Mouse (Mus musculus): ENCODE data around the gene Sh3d19. TPM values are rescaled to one million over a fixed set of nuclear protein-coding genes. Genes with fewer than 3 reads are reported as not detected.

Gene Sh3d19
- polyA plus RNA-seq, 1 experiment from 2014 or later: 26.7 TPM

DNA sequence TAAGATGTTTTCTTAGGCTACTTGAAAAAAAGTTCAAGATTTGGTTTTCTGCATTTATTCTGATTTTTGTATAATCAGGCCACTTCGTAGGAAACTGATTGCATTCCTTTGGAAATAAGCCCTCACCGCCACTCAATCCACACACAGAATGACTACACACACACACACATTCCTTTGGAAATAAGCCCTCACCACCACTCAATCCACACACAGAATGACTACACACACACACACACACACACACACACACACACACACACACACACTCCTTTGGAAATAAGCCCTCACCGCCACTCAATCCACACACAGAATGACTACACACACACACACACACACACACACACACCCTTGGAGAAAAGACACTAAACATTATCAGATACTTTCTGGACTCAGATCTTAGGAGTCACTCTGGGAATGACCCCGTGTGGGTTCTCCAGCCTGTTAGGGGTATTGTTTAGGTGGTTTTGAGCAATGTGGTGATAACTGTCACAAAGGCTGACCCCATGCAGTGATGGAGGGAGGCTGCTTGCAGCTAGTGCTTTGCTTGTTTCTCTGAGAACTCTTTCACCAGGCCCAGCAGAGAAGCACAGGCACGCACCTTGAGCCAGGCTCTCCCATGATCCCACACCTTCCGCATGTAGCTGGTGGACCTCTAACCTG, 86.7 kb downstream of the Sh3d19 start:
- Histone ChIP-seq H3K4me2 (ENCODE audit: low read depth, low read length) (no peak overlapping the region), H3K9me3 (ENCODE audit: control insufficient read depth, low read length) (no peaks in the 10 kb centered on the region), H3K27me3 (ENCODE audit: control insufficient read depth, insufficient read depth, low read depth, low read length) (no peaks in the 10 kb centered on the region), H3K27ac (ENCODE audit: low read length) (peak overlapping the region; percentile 72), H3K36me3 (ENCODE audit: control insufficient read depth, insufficient read depth, low read length) (no peaks in the 10 kb centered on the region), H3K9ac (ENCODE audit: low read length) (no peak overlapping the region), H3K4me1 (replicated peaks; ENCODE audit: control insufficient read depth, insufficient read depth, low read length) (peaks cover 14% of the 10 kb centered on the region), H3K4me3 (ENCODE audit: low read length) (no peak overlapping the region)
- 36% methylated on average over 6 of the region's 6 CpGs for WGBS
- peak; percentile 93 for ATAC-seq (ENCODE audit: low read depth)

DNA sequence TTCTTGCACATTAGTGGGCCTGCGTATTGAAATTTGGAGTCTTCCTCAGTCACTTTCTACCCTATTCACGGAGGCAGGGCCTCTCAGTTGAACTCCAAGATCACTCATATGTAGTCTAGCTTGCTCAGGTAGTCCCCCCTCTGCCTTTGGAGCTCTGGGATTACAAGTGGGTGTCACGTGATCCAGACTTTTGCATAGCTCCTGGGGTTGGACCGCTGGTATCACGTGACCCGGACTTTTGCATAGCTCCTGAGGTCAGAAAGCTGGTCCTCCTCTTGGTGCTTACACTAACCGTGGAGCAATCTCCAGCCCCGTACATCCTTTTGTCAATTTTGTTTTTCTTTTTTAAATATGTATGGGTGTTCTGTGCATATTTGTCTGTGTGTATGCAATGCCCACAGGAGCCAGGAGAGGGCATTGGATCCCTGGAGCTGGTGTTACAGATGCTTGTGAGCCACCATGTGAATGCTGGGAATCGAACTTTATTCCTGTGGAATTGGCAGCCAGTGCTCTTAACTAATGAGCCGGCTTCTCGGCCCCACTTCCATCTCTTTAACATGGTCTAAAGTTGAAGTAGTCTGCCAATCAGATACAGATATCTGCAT, 98.8 kb downstream of the Sh3d19 start:
- WGBS: 89% methylated on average over 11 of the region's 11 CpGs
- H3K4me1 ChIP-seq (replicated peaks; ENCODE audit: control insufficient read depth, insufficient read depth, low read length): peaks cover 5% of the 10 kb centered on the region; the same call in 1 of the 2 replicates
- H3K9ac ChIP-seq (ENCODE audit: low read length): no peak overlapping the region
- no peaks in the 10 kb centered on the region for H3K36me3 ChIP-seq (ENCODE audit: control insufficient read depth, insufficient read depth, low read length)
- no peak overlapping the region for H3K4me3 ChIP-seq (ENCODE audit: low read length)
- no peaks in the 10 kb centered on the region for H3K27me3 ChIP-seq (ENCODE audit: control insufficient read depth, insufficient read depth, low read depth, low read length)
- no peak overlapping the region for H3K4me2 ChIP-seq (ENCODE audit: low read depth, low read length)
- no peak for ATAC-seq (ENCODE audit: low read depth)
- H3K9me3 ChIP-seq (ENCODE audit: control insufficient read depth, low read length): no peaks in the 10 kb centered on the region
- H3K27ac ChIP-seq (ENCODE audit: low read length): no peak overlapping the region

DNA sequence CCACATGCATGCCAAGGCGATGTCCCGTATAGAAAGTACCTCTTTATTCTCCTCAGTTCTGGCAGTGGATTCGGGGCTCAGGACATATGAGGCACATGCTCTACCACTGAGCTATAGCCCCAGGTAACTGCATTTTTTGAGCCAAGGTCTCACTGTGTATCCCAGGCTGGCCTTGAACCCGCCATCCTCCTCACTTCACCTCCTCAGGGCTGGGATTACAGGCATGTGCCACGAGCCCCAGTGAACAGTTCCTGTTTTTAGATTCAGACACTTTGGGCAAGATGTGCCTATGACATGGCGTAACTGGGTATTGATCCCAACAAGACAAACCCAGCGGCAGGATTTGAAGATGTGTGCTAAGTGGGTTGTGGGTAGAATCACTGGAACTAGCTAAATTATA, 99.9 kb downstream of the Sh3d19 start:
- H3K4me2 ChIP-seq (ENCODE audit: low read depth, low read length): no peak overlapping the region
- no peak overlapping the region for H3K9ac ChIP-seq (ENCODE audit: low read length)
- WGBS: 92% methylated on average over 7 of the region's 7 CpGs
- no peaks in the 10 kb centered on the region for H3K4me1 ChIP-seq (replicated peaks; ENCODE audit: control insufficient read depth, insufficient read depth, low read length)
- no peaks in the 10 kb centered on the region for H3K9me3 ChIP-seq (ENCODE audit: control insufficient read depth, low read length)
- no peaks in the 10 kb centered on the region for H3K27me3 ChIP-seq (ENCODE audit: control insufficient read depth, insufficient read depth, low read depth, low read length)
- no peak for ATAC-seq (ENCODE audit: low read depth)
- H3K4me3 ChIP-seq (ENCODE audit: low read length): no peak overlapping the region
- no peaks in the 10 kb centered on the region for H3K36me3 ChIP-seq (ENCODE audit: control insufficient read depth, insufficient read depth, low read length)
- no peak overlapping the region for H3K27ac ChIP-seq (ENCODE audit: low read length)

DNA sequence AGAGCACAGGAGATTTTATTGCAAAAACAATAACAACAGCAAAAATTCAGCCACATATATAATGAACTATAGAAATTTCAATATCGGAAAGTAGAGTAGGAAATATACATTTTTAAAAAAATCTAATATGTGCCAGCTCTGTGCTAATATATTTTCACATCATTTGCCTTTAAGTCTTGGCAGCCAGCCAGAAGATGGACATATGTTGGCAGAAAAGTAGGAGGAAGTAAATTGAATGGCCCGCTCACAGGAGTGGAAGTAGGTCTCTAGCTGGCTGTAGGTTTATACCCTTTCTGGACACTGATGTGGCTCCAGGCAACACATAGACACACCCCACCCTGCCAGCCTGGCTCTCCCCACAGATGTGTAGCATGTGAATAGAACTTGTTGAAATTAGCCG, 101.2 kb downstream of the Sh3d19 start:
- Histone ChIP-seq H3K27ac (ENCODE audit: low read length) (no peak overlapping the region), H3K9me3 (ENCODE audit: control insufficient read depth, low read length) (no peaks in the 10 kb centered on the region), H3K4me3 (ENCODE audit: low read length) (no peak overlapping the region), H3K4me2 (ENCODE audit: low read depth, low read length) (no peak overlapping the region), H3K27me3 (ENCODE audit: control insufficient read depth, insufficient read depth, low read depth, low read length) (no peaks in the 10 kb centered on the region), H3K9ac (ENCODE audit: low read length) (no peak overlapping the region), H3K36me3 (ENCODE audit: control insufficient read depth, insufficient read depth, low read length) (no peaks in the 10 kb centered on the region), H3K4me1 (replicated peaks; ENCODE audit: control insufficient read depth, insufficient read depth, low read length) (no peaks in the 10 kb centered on the region)
- no peak for ATAC-seq (ENCODE audit: low read depth)
- 67% methylated on average over 3 of the region's 3 CpGs for WGBS

DNA sequence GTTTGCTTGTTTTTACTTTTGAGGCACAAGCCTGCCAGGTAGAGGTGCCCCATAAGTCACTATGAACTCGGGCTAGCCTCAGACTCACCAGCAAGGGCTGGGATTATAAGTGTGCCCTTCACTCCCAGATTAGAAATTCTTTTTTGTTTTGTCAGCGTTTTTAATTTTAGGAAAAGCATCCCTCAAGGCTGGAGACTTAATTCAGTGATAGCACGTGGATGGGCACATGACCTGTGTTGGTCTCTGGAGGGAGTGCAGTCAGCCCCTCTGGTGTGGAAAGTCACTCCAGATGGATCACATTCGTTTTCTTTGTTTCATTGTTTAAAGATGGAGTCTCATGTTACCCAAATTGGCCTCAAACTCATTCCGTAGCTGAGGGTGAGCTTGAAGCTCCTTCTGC, 102.0 kb downstream of the Sh3d19 start:
- no peaks in the 10 kb centered on the region for H3K4me1 ChIP-seq (replicated peaks; ENCODE audit: control insufficient read depth, insufficient read depth, low read length)
- no peak overlapping the region for H3K9ac ChIP-seq (ENCODE audit: low read length)
- no peaks in the 10 kb centered on the region for H3K27me3 ChIP-seq (ENCODE audit: control insufficient read depth, insufficient read depth, low read depth, low read length)
- H3K36me3 ChIP-seq (ENCODE audit: control insufficient read depth, insufficient read depth, low read length): no peaks in the 10 kb centered on the region
- H3K27ac ChIP-seq (ENCODE audit: low read length): no peak overlapping the region
- H3K9me3 ChIP-seq (ENCODE audit: control insufficient read depth, low read length): no peaks in the 10 kb centered on the region
- no peak overlapping the region for H3K4me3 ChIP-seq (ENCODE audit: low read length)
- H3K4me2 ChIP-seq (ENCODE audit: low read depth, low read length): no peak overlapping the region
- WGBS: 73% methylated on average over 5 of the region's 5 CpGs
- ATAC-seq (ENCODE audit: low read depth): no peak

DNA sequence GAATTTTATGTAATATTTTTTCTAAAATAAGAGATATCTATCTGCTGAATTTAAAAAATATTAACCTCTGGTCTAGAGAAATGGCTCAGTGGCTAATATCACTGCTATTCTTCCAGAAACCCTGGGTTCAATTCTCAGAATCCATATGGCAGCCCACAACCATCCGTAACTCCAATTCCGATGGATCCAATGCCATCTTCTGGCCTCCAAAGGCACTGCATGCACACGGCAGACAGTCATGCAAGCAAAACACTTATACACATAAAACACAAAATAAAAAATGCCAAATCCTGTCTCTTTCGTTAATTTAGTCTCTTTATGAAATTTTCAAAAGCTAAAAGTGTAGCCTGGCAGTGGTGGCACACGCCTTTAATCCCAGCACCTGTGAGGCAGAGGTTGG, 104.7 kb downstream of the Sh3d19 start:
- Histone ChIP-seq H3K9ac (ENCODE audit: low read length) (no peak overlapping the region), H3K27me3 (ENCODE audit: control insufficient read depth, insufficient read depth, low read depth, low read length) (no peaks in the 10 kb centered on the region), H3K9me3 (ENCODE audit: control insufficient read depth, low read length) (no peaks in the 10 kb centered on the region), H3K36me3 (ENCODE audit: control insufficient read depth, insufficient read depth, low read length) (no peaks in the 10 kb centered on the region), H3K4me1 (replicated peaks; ENCODE audit: control insufficient read depth, insufficient read depth, low read length) (no peaks in the 10 kb centered on the region), H3K27ac (ENCODE audit: low read length) (no peak overlapping the region), H3K4me3 (ENCODE audit: low read length) (no peak overlapping the region), H3K4me2 (ENCODE audit: low read depth, low read length) (no peak overlapping the region)
- ATAC-seq (ENCODE audit: low read depth): no peak
- 95% methylated on average over 5 of the region's 5 CpGs for WGBS

DNA sequence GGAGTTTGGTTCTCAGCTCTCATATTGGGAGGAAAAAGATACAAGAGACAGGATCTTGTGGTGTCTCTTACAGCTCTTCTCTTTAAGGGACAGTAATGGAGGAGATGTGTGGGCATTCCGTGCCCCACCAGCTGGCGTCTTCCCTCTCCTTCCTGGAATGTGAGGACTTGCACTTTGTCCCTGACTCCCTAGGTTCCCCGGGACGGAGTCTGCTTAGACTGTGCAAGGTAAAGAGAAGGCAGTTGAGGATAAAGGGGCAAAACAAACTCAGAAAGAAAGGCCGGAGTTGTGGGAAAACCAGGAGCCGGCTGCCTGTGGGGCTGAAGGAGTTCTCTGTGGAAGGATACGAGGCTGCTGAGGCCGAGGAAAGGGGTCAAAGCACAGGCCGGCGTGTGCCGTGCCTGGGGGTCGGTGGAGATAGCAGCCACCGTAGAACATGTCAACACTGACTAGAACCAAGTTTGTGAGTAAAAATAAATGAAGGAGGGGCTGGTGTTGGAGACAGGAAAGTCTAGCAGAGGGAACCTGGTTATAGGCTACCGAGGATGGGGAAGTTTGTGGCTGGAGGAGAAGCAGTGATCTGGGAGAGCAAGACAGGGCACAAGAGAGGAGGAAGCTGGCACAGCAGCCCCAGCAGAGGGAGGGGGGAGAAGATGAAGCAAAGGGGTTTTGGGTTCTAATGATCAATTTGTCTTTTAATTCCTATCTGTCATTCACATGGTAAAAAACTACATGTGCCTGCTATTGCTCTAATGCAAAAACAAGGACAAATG, 105.8 kb downstream of the Sh3d19 start:
- Histone ChIP-seq H3K36me3 (ENCODE audit: control insufficient read depth, insufficient read depth, low read length) (no peaks in the 10 kb centered on the region), H3K4me3 (ENCODE audit: low read length) (no peak overlapping the region), H3K27ac (ENCODE audit: low read length) (no peak overlapping the region), H3K9ac (ENCODE audit: low read length) (no peak overlapping the region), H3K4me2 (ENCODE audit: low read depth, low read length) (no peak overlapping the region), H3K9me3 (ENCODE audit: control insufficient read depth, low read length) (no peaks in the 10 kb centered on the region), H3K4me1 (replicated peaks; ENCODE audit: control insufficient read depth, insufficient read depth, low read length) (no peaks in the 10 kb centered on the region), H3K27me3 (ENCODE audit: control insufficient read depth, insufficient read depth, low read depth, low read length) (no peaks in the 10 kb centered on the region)
- no peak for ATAC-seq (ENCODE audit: low read depth)
- 62% methylated on average over 14 of the region's 14 CpGs for WGBS

DNA sequence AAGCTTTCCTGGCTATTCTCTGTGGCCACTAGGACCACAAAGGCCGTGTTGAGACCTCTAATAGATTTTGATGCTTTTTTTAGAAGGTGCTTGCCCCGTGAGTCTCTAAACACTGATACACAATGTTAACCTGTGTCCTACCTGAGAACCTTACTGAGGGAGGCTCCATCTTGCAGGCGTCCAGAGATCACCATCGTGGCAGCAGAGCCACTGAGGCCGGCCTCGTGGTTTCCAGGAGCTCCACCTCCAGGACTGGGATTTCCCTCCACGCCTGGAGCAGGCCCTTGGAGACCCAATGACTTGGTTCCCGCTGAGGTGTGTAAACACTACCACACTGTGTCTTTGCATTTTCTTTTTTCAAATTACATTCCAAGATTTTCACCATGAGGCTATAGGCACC, 112.1 kb downstream of the Sh3d19 start:
- Histone ChIP-seq H3K27me3 (ENCODE audit: control insufficient read depth, insufficient read depth, low read depth, low read length) (no peaks in the 10 kb centered on the region), H3K36me3 (ENCODE audit: control insufficient read depth, insufficient read depth, low read length) (peaks cover 8% of the 10 kb centered on the region; the same call in 1 of the 2 replicates), H3K4me2 (ENCODE audit: low read depth, low read length) (no peak overlapping the region), H3K9ac (ENCODE audit: low read length) (no peak overlapping the region), H3K4me3 (ENCODE audit: low read length) (no peak overlapping the region), H3K27ac (ENCODE audit: low read length) (no peak overlapping the region), H3K9me3 (ENCODE audit: control insufficient read depth, low read length) (no peaks in the 10 kb centered on the region), H3K4me1 (replicated peaks; ENCODE audit: control insufficient read depth, insufficient read depth, low read length) (no peaks in the 10 kb centered on the region)
- 90% methylated on average over 8 of the region's 8 CpGs for WGBS
- no peak for ATAC-seq (ENCODE audit: low read depth)

DNA sequence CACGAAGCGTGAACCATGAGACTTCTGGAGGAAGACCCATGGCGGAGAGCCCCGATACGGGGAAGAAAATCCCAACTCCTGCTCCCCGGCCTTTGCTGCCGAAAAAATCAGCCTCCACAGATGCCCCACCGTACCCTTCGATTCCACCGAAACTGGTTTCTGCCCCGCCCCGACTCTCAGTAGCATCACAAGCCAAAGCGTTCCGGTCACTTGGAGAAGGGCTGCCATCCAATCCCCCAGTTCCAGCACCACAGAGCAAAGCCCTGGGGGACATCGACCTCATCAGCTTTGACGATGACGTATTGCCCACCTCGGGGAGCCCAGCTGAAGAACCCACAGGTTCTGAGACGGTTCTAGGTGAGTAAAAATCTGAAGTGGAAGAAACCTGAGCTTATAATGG, 114.1 kb downstream of the Sh3d19 start:
- Histone ChIP-seq H3K27me3 (ENCODE audit: control insufficient read depth, insufficient read depth, low read depth, low read length) (no peaks in the 10 kb centered on the region), H3K4me1 (replicated peaks; ENCODE audit: control insufficient read depth, insufficient read depth, low read length) (no peaks in the 10 kb centered on the region), H3K9me3 (ENCODE audit: control insufficient read depth, low read length) (no peaks in the 10 kb centered on the region), H3K9ac (ENCODE audit: low read length) (no peak overlapping the region), H3K36me3 (ENCODE audit: control insufficient read depth, insufficient read depth, low read length) (peaks cover 8% of the 10 kb centered on the region; the same call in 1 of the 2 replicates), H3K4me2 (ENCODE audit: low read depth, low read length) (no peak overlapping the region), H3K4me3 (ENCODE audit: low read length) (no peak overlapping the region), H3K27ac (ENCODE audit: low read length) (no peak overlapping the region)
- 90% methylated on average over 19 of the region's 19 CpGs for WGBS
- no peak for ATAC-seq (ENCODE audit: low read depth)
